8 mouse cellular contexts compared by ENCODE assay signal in the genomic region with DNA sequence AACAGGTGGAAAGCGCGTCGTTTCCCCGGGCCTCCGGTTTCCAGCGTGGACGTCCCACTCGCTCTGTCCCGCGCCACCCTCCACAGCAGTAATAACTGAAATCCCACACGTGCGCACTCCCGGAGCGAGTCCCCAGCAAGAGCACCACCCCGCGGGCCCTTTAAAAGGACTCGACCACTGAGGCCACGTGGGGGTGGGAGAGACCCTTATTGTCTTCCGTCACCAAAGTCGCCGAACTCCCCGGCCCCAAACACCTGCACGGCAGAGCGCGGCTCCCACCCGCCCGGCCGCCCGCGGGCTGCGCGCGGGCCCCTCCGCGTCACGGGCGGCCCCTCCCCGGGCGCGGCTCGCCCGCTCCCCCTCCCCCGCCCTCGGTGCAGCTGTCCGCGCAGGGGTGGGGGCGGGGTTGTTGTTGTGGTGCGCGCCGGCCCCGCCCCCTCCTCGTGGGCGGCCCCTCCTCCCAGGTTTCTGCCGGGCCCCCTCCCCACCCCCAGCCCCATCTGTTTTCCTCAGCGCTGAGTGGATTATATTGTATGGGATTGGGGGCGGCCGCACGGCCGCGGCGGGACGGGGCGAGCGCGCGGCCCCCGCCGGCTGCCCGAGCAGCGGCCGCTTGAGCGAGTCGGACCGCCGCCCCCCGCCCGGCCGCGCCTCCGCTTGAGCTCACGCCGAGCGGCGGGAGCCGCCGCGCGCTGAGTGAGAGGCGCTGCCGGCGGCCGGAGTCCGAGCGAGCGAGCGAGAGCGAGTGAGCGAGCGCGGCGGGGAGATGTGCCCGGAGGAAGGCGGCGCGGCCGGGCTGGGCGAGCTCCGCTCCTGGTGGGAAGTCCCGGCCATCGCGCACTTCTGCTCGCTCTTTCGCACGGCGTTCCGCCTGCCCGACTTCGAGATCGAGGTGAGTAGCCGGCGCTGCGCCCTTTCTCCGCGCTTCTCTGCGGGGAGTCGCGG. TPM values are rescaled to one million over a fixed set of nuclear protein-coding genes. Genes with fewer than 3 reads are reported as not detected.
DNase-seq lines count a peak whose midpoint lies in the region; ATAC-seq lines count a peak whose summit lies in the region.

A gene (plus strand): TSS at position 554 of the 945 bp plus-strand sequence.

- DNase-seq in Muller cell, postnatal 12 days (ENCODE audit: inconsistent ontology term) = peak; percentile 83
- DNase-seq in cerebellum, adult 9-11 months = peak; percentile 75
- DNase-seq in frontal cortex, postnatal 10 days (ENCODE audit: low spot score in 2 of 2) = peak; percentile 47 to 69
- peak; percentile 60 to 61 for DNase-seq in layer of hippocampus, postnatal 25 days (ENCODE audit: extremely low spot score in 1 of 2, low spot score in 1 of 2)
- DNase-seq in lung, postnatal 14 days = peak; percentile 75
- DNase-seq in retina, postnatal 1 day = peak; percentile 93
- peak; percentile 84 for DNase-seq in thymus, postnatal 4 days

- peak within 1 kb of the TSS; percentile 90 for H3K9ac ChIP-seq in hindbrain, embryonic 12.5 days

- H3K27ac ChIP-seq in hindbrain, embryonic 12.5 days = peak within 1 kb of the TSS; percentile 99

- peak; percentile 93 for ATAC-seq in hindbrain, embryonic 12.5 days (ENCODE audit: low FRiP score)

- under 1% methylated on average over 74 of the region's 127 CpGs for WGBS in hindbrain, embryonic 12.5 days

- H3K4me1 ChIP-seq in hindbrain, embryonic 12.5 days = peaks cover 17% of the 10 kb centered on the region

- H3K27me3 ChIP-seq in hindbrain, embryonic 12.5 days = no peaks in the 10 kb centered on the region

- H3K4me2 ChIP-seq in hindbrain, embryonic 12.5 days (replicated peaks) = peak within 1 kb of the TSS; percentile 78

- no peaks in the 10 kb centered on the region for H3K36me3 ChIP-seq in hindbrain, embryonic 12.5 days

- H3K4me3 ChIP-seq in hindbrain, embryonic 12.5 days = peak within 1 kb of the TSS; percentile 94

- no peaks in the 10 kb centered on the region for H3K9me3 ChIP-seq in hindbrain, embryonic 12.5 days (replicated peaks)

RNA-seq across cellular contexts. Expression of the gene that starts here (rescaled TPM):
- polyA plus RNA-seq in hindbrain, embryonic 12.5 days (2016; fragmentation: Nextera tagmentation; extraction: Ambion mirVana) = 15.2 and 15.7 TPM in 2 replicates
- 10 to 100 TPM in 1 of 2 experiments, 1 to 10 TPM in 1; 9.6 to 13.5 TPM for total RNA-seq in layer of hippocampus, postnatal 25 days (2021)

Comparison
In these comparisons a context has a peak if more than half of its experiments do, and no peak if none do; other contexts are left out.
1. Peak in every context shown above with its lines: DNase-seq, ATAC-seq, H3K4me3 ChIP-seq and H3K27ac ChIP-seq.